Mouse (Mus musculus) testis, adult 2 months (tissue): ENCODE data around the gene Dnajc17.

ENCODE experiments used
- CTCF ChIP-seq: fragments of 200-500 bp; IDR thresholded peaks from 2 replicates; pipeline ENCODE4 v1.5.1; 2012; ENCODE audit warnings: low read depth, mild to moderate bottlenecking, inconsistent platforms, low read length, moderate library complexity; ENCODE audit not compliant: control insufficient read depth, insufficient read depth, insufficient replicate concordance
- POLR2A ChIP-seq: fragments of 200-500 bp; IDR thresholded peaks from 2 replicates; pipeline ENCODE4 v1.6.1; 2012; ENCODE audit warnings: low read depth, mild to moderate bottlenecking, inconsistent platforms, low read length, moderate library complexity; ENCODE audit not compliant: control insufficient read depth

GRCm38 (mm10) chr2:119175614-119176013, 33.0 kb downstream of the Dnajc17 start:
- TF ChIP-seq CTCF (no peak), POLR2A (no peak)
